Mouse (Mus musculus) embryonic fibroblast, embryonic 13.5 days (primary cell): ENCODE data around the gene Slc2a12.

Experiments
- CTCF ChIP-seq: IDR thresholded peaks from 2 replicates; pipeline ENCODE4 v1.5.1; 2011; ENCODE audit warnings: mild to moderate bottlenecking, control low read depth, low read length, moderate library complexity, borderline replicate concordance; ENCODE audit not compliant: insufficient read depth
- POLR2A ChIP-seq: IDR thresholded peaks from 2 replicates; pipeline ENCODE4 v1.6.1; 2011; ENCODE audit warnings: low read depth, mild to moderate bottlenecking, control low read depth, low read length, moderate library complexity

DNA sequence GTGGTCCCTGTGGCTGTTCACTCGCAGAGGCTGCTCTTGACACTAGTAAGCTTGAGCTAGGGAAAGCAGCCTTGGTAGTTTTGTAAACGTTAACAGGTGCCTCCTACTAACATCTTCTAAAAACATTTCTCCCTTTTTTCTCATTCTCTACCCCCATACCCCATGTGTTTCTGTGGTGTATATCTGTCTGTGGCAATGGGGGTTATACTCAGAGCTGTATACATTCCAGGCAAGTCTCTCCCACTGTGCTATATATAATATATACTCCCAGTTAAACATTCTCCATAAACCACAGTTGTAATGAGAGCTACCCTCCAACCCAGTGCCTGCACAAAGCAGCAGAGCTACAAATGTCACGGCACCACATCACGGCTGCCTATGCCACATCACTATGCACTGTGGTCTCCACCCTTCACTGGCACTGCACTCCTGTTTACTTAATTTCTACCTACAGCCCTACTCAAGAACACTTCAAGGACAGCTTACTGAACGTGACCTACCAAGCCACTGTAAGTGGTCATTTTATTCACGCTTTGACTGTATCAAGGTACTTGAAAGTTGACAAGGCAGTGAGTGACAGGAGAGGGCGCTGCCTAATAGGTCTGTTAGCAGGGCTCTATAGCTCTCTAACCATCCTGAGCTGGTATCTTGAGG is 63.5 kb downstream of the Slc2a12 start:
- TF ChIP-seq CTCF, result no peak
- no peak for TF ChIP-seq POLR2A
